Mouse (Mus musculus): Measurements from ENCODE around the gene Gm5592. TPM values are rescaled to one million over a fixed set of nuclear protein-coding genes. Genes with fewer than 3 reads are reported as not detected.
"Not testable (repeated sequence)": the region's sequence is repeated elsewhere in the genome, so short reads cannot be mapped to it uniquely, and the experiment has no call there.

The Gm5592 gene
- not detected for total RNA-seq (2021)

GRCm38 (mm10) chr7:41153541-41153940 is at the start of gene Gm5592:
TSS of gene Gm5592 (plus strand) at chr7:41153841.
- DNase-seq; intact Hi-C loops (cut with DNase I): not testable (repeated sequence)

- DNase-seq; intact Hi-C loops (cut with DNase I): not testable (repeated sequence)
These were observed 2.2 kb downstream of the Gm5592 start for GRCm38 (mm10) chr7:41155806-41156205.

- DNase-seq; intact Hi-C loops (cut with DNase I): not testable (repeated sequence)
These were observed 4.2 kb downstream of the Gm5592 start for GRCm38 (mm10) chr7:41157879-41158278.

- not testable (repeated sequence) for DNase-seq
These were observed 4.9 kb downstream of the Gm5592 start for GRCm38 (mm10) chr7:41158562-41158961.

GRCm38 (mm10) chr7:41193671-41194070 is 40.0 kb downstream of the Gm5592 start:
- intact Hi-C loops (cut with DNase I): loop anchor here (10.0 kb wide), 2 partner anchors 89 to 121 kb away; no protein-coding TSS in a partner anchor
- no peak for DNase-seq

More at GRCm38 (mm10) chr7:41158562-41158961, 4.9 kb downstream of the Gm5592 start:
- intact Hi-C loops (cut with DNase I): not testable (repeated sequence)

Other genes starting within 250 kb of the Gm5592 start
- gene 4930433I11Rik, start 166.3 kb upstream of the Gm5592 start, total RNA-seq (2021): not detected
- gene Gm4884, start 121.1 kb upstream of the Gm5592 start, total RNA-seq (2021): not detected
- gene AI987944, start 239.5 kb downstream of the Gm5592 start, total RNA-seq (2021): 10 to 100 TPM; 10.5 to 12.2 TPM